Mouse (Mus musculus) thymus, adult 2 months (tissue): ENCODE results near the gene Ric8b.

Experiments used
- CTCF ChIP-seq: fragments of 200-500 bp; IDR thresholded peaks from 2 replicates; pipeline ENCODE4 v1.5.1; 2012; ENCODE audit warnings: mild to moderate bottlenecking, control low read depth, low read length, moderate library complexity, borderline replicate concordance; ENCODE audit not compliant: control insufficient read depth, poor library complexity, insufficient read depth; ENCODE audit errors: extremely low read depth
- POLR2A ChIP-seq: fragments of 200-500 bp; IDR thresholded peaks from 2 replicates; pipeline ENCODE4 v1.6.1; 2012; ENCODE audit warnings: mild to moderate bottlenecking, low read length, control low read depth, moderate library complexity; ENCODE audit not compliant: control insufficient read depth, poor library complexity, insufficient read depth; ENCODE audit errors: extremely low read depth

DNA sequence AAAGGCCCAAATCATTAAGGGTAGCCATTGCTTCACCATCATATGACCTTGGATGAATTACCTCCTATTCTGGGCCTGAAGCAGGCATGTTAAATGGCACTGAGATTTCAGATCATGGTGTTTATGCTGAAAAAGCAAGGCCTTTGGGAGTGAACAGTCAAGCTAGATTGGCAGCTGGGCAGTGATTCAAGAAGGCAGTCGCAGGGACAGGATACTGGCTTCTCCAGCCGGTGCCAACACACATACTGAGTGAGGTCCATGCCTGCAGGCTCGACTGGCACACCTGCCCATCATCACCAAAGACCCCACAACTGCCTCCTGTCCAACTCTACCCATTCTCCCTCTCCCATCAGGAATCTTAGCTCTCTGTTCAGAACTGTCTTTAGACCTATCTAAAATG lies 8.9 kb upstream of the Ric8b start:
- TF ChIP-seq POLR2A (no peak), CTCF (no peak)
